Mouse (Mus musculus) frontal cortex, adult (tissue): ENCODE measurements at regions not wholly inside any gene's neighbourhood (a gene's known extent, or its start where the extent isn't known, plus 50 kb on each side); places are given as distances from the start of the nearest gene placed in this dataset.
A peak's percentile ranks its signal among the peaks of the same experiment; 100 is the strongest.

Source experiments
- ATAC-seq: cut with Nextera tagmentation; 2 replicates; pipeline ENCODE4 v1.9.2; 2017; ENCODE audit warnings: mild to moderate bottlenecking, moderate library complexity, mixed read lengths; ENCODE audit not compliant: low TSS enrichment

- no peak for ATAC-seq
Measured at GRCm38 (mm10) chr1:186236267-186237020, 119.3 kb upstream of the Lyplal1 start.

DNA sequence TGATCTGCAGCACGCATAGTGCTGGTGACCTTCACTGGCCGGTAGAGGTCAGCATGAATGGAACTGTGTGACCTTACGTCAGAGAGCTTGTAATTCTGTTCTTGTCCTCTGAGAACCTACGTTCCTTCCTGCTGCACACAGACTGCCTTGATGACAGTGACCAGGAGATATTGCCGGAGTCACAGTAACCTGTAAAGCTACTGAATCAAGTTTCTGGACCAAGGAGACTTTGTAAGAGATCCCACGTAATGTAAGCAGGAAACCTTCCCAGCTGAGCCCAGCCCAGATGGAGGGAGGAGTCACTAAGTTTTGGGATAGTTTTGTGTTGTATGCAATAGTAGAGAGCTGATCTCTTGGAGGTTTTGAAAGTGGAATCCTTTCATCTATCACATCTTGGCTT lies 117.4 kb upstream of the Lyplal1 start:
- ATAC-seq, result no peak

DNA sequence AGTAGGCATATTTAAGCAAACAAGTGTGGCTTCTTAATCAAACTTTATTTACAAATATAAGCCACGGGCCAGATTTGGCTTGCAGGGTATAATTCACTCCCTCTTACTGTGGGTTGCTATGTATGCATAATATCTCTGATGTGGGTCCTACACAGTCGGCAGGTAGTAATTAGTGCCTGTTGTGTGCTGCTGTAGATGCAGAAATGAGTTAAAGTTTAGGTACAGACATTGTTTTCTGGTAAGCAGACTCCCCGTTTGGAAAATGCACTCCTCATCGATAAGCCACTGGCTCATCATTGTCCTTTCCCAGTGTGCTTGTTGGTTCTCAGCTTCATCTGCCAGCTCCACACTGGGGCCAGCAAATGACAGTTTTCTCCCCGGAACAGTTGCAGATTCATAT lies 113.4 kb upstream of the Lyplal1 start:
- ATAC-seq, result no peak

DNA sequence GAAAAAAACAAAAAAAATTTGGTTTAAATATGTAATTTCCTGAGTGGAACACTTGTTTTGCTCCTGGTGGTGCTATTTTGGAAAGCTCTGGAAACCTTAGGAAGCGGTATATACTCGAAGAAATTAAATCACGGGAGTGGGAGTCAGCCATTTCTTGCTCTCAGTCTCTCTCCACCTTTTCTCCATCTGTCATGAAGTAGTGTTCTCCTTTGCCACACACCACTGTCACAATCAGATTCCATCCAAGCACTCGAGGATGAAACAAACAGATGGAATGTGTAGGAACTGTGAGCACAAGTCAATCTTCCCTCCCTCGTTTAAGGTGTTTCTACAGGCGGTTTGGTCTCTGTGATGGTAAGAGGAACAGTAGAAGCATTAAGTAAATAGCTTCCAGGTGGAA lies 112.7 kb upstream of the Lyplal1 start:
- ATAC-seq, result peak; percentile 96

GRCm38 (mm10) chr1:186228396-186228795 lies 111.3 kb upstream of the Lyplal1 start:
- ATAC-seq, result no peak

- ATAC-seq, result no peak
Measured at GRCm38 (mm10) chr1:186224231-186224630, 107.1 kb upstream of the Lyplal1 start.

GRCm38 (mm10) chr1:186223417-186223816 lies 106.3 kb upstream of the Lyplal1 start:
- no peak for ATAC-seq

GRCm38 (mm10) chr1:186218995-186219394 lies 101.9 kb upstream of the Lyplal1 start:
- no peak for ATAC-seq

GRCm38 (mm10) chr1:186217198-186217597 lies 100.1 kb upstream of the Lyplal1 start:
- ATAC-seq, result no peak

- ATAC-seq, result no peak
Measured at GRCm38 (mm10) chr1:186204151-186204550, 87.0 kb upstream of the Lyplal1 start.

DNA sequence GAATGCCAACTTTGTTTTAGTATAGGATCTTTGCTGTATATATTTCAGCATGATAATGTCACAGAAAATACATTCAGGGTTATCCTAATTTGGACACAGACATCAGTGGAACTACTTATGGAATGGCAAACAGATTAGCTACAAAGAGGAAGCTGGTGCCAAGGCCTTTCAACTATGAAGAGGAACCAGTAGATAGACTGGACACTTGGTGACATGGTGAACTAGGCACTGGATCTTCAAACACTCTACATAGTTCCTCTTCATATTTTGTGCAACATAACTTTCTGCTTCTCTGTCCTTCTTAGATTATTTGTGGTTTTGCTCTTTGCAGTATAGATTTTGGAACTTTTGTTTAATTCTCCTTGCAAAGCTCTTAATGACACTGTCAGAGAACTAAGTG lies 85.4 kb upstream of the Lyplal1 start:
- no peak for ATAC-seq

DNA sequence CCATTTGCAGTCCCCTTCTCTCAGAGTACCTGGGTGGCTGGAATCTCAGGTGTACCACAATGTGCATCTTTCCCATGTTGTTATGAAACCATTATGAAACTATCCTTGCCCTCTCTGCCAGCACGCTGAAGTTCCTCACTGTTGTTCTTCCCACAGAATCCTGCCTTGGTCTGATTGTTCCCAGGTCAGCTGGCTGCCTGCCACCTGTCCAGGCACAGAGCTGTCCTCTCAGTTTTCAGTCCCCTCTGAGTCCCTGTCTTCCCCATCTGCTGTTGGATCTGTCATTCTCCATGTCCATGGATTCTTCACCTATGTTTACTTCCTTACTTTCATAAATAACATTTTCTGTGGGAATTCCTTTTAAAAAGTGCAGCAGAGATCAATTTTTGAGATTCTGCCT lies 81.3 kb upstream of the Lyplal1 start:
- ATAC-seq, result no peak

- ATAC-seq, result no peak
Measured at GRCm38 (mm10) chr1:186197057-186197456, 79.9 kb upstream of the Lyplal1 start.

DNA sequence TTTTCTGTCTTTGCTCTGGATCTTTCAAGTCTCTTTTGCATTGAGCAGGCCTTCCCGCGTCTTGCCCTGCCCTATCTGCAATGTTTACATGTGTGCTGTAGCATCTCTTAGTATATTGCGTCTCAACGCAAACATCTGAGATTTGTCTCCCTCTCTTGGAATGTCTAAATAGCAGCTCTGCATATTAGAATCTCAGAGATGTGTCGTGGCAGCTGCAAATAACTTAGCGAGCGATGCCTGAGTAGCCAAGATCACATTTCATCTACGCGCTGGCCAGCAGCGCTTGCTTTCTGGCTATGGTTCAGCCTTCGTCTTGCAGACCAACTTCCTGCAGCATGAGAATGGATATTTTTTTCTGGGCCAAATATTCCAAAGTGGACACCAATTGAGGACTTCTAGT lies 72.3 kb upstream of the Lyplal1 start:
- ATAC-seq, result no peak

DNA sequence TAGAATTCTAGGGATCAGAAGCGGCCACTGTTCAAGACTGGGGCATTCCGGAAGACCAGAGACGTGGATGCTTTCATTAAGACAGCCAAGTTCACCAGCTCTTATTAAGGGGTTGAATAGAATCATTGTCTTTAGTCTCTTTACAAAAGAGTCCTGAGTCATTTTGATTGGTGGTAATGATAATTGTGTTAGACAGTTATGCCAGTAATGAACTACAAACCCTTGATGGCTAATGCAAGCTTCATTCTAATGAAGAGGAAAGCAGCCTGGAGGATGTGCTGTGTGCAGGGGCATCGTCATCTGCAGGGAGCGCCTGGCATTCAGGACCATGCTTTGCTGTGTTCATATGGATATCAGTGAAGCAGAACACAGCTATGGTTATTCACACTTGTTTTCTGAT lies 70.3 kb upstream of the Lyplal1 start:
- ATAC-seq, result no peak

GRCm38 (mm10) chr1:186183204-186183651 lies 66.1 kb upstream of the Lyplal1 start:
- no peak for ATAC-seq

DNA sequence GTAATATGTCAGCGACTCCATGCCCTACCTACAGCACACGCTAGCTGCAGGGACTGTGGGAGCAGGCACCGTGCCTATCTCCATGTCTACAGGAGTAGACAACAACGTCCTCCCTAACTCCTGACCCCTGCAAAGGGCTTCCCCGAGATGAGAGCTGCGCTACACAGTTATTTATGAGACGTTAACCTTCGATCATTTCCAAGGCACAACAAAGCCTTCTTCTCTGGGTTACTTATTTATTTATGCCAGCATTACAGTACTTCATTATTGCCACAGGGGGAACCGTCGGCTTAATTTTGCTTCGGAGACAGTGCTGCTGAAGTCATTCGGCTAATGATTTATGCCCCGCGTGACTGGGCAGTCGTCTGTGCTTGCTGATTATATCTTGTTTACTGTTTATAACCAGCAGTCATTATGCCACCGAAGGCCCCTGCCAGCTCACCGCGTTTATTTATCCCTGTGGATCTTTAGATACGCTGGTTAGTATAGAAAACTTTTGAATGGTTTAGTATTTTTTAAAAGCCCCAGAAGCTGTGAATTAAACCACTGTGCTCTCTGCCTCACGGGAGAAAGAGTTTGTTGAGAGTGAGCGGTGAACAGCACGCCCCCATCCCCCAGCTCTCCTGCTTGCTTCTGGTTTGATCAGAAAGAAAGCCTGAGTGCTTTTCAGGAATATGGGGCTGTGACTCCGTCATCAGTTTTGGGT lies 65.5 kb upstream of the Lyplal1 start:
- peak; percentile 57; the same call in 1 of the 2 replicates for ATAC-seq

DNA sequence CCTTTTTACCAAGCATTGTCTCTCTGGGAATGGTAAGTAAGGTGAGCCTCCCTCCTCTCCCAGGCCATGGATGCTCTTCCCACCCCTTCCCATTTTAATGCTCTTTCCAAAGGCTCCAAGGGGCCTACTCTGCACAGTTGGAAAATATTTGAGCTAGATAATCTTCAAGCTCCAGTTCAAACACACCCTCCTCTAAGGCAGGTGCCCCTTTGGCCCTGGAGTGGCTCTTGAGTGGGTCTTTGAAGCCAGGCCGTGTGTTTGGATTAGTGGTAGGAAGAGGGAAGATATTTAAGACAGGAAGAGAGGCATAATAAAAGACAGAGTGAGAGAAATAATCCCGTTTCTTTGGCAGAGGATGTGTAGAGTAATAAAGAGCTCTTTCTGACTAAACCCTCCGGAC lies 59.9 kb upstream of the Lyplal1 start:
- ATAC-seq, result no peak

GRCm38 (mm10) chr1:186173472-186174014 lies 56.4 kb upstream of the Lyplal1 start:
- no peak for ATAC-seq

- ATAC-seq, result no peak
Measured at GRCm38 (mm10) chr1:186171691-186172090, 54.6 kb upstream of the Lyplal1 start.
